Mouse (Mus musculus) brain, embryonic 18.5 days (tissue): ENCODE results near the gene Myadm.

Experiments used
- DNase-seq: peaks from one replicate; pipeline ENCODE4 v3.0.0-alpha.2; 2012; ENCODE audit warnings: low read depth, low spot score

Myadm gene

GRCm38 (mm10) chr7:3317704-3318103, 28.8 kb downstream of the Myadm start:
- DNase-seq = no peak

- no peak for DNase-seq
Observed at GRCm38 (mm10) chr7:3320856-3321255, 32.0 kb downstream of the Myadm start.

GRCm38 (mm10) chr7:3323826-3324225, 34.9 kb downstream of the Myadm start:
- no peak for DNase-seq

GRCm38 (mm10) chr7:3327961-3328360, 39.1 kb downstream of the Myadm start:
- no peak for DNase-seq

GRCm38 (mm10) chr7:3329776-3330546, 41.1 kb downstream of the Myadm start:
- no peak for DNase-seq

GRCm38 (mm10) chr7:3331171-3331570, 42.3 kb downstream of the Myadm start:
- no peak for DNase-seq

GRCm38 (mm10) chr7:3331581-3332223, 42.8 kb downstream of the Myadm start:
- DNase-seq = peak; percentile 78

- DNase-seq = no peak
Observed at GRCm38 (mm10) chr7:3332224-3332615, 43.3 kb downstream of the Myadm start.

- peak; percentile 68 for DNase-seq
Observed at GRCm38 (mm10) chr7:3332619-3333521, 44.0 kb downstream of the Myadm start, which contains the start of gene Cacng7. Cacng7 (plus strand) TSS chr7:3332955.

GRCm38 (mm10) chr7:3333542-3333941, 44.7 kb downstream of the Myadm start:
- no peak for DNase-seq

- DNase-seq = no peak
Observed at GRCm38 (mm10) chr7:3336412-3336811, 47.5 kb downstream of the Myadm start.

- DNase-seq = no peak
Observed at GRCm38 (mm10) chr7:3338286-3338935, 49.5 kb downstream of the Myadm start.

GRCm38 (mm10) chr7:3339010-3339409, 50.1 kb downstream of the Myadm start:
- no peak for DNase-seq

- no peak for DNase-seq
Observed at GRCm38 (mm10) chr7:3343861-3344260, 55.0 kb downstream of the Myadm start.

- DNase-seq = no peak
Observed at GRCm38 (mm10) chr7:3345301-3345700, 56.4 kb downstream of the Myadm start.

GRCm38 (mm10) chr7:3347366-3348287, 58.7 kb downstream of the Myadm start:
- no peak for DNase-seq

- DNase-seq = no peak
Observed at GRCm38 (mm10) chr7:3348326-3348725, 59.4 kb downstream of the Myadm start.

GRCm38 (mm10) chr7:3349775-3350174, 60.9 kb downstream of the Myadm start:
- no peak for DNase-seq
